Mouse (Mus musculus): ENCODE data around the gene Gstk1. TPM values are rescaled to one million over a fixed set of nuclear protein-coding genes. Genes with fewer than 3 reads are reported as not detected.

The Gstk1 gene
- total RNA-seq, 1 experiment, result 8.1 TPM

GRCm38 (mm10) chr6:42293327-42293726 lies 47.6 kb downstream of the Gstk1 start:
- H3K36me3 ChIP-seq (ENCODE audit: control insufficient read depth, insufficient read depth, low read length, poor library complexity, severe bottlenecking), result peaks cover 2% of the 10 kb centered on the region; the same call in 1 of the 2 replicates
- TF ChIP-seq ZNF384 (IDR thresholded peaks at IDR 0.05; ENCODE audit: low read depth, low read length) (no peak), HCFC1 (IDR thresholded peaks at IDR 0.05; ENCODE audit: borderline replicate concordance, insufficient read depth, low read length) (no peak), ZC3H11A (IDR thresholded peaks at IDR 0.05; ENCODE audit: borderline replicate concordance, low read depth, low read length) (no peak), CHD2 (IDR thresholded peaks at IDR 0.05; ENCODE audit: low read depth, low read length) (no peak), MAFK (IDR thresholded peaks at IDR 0.05; ENCODE audit: insufficient read depth, low read depth, low read length) (no peak)
- in situ Hi-C loops (cut with MboI; ENCODE audit: low sequenced_read_pairs in 2 of 2, unreplicated experiment in 2 of 2), result no loop called here
- no peak overlapping the region for H3K27ac ChIP-seq (ENCODE audit: insufficient read depth, low read depth, low read length, poor library complexity, severe bottlenecking)
- H3K9ac ChIP-seq (ENCODE audit: insufficient read depth, low read depth, low read length, poor library complexity, severe bottlenecking), result no peak overlapping the region
- H3K4me1 ChIP-seq (ENCODE audit: control insufficient read depth in 2 of 2, insufficient read depth in 2 of 2, low read length in 2 of 2, poor library complexity in 1 of 2), result no peaks in the 10 kb centered on the region
- no peak for DNase-seq (ENCODE audit: low read depth, low spot score)
- H3K9me3 ChIP-seq (ENCODE audit: control insufficient read depth, insufficient read depth, low read depth, low read length), result no peaks in the 10 kb centered on the region
- no peak overlapping the region for H3K4me3 ChIP-seq (ENCODE audit: insufficient read depth in 1 of 2, low read depth in 1 of 2, low read length in 2 of 2, poor library complexity in 1 of 2, severe bottlenecking in 1 of 2)

- no peak overlapping the region for H3K27ac ChIP-seq (ENCODE audit: insufficient read depth, low read depth, low read length, poor library complexity, severe bottlenecking)
- in situ Hi-C loops (cut with MboI; ENCODE audit: low sequenced_read_pairs in 2 of 2, unreplicated experiment in 2 of 2), result no loop called here
- TF ChIP-seq ZNF384 (IDR thresholded peaks at IDR 0.05; ENCODE audit: low read depth, low read length) (no peak), HCFC1 (IDR thresholded peaks at IDR 0.05; ENCODE audit: borderline replicate concordance, insufficient read depth, low read length) (no peak), CHD2 (IDR thresholded peaks at IDR 0.05; ENCODE audit: low read depth, low read length) (no peak), MAFK (IDR thresholded peaks at IDR 0.05; ENCODE audit: insufficient read depth, low read depth, low read length) (no peak), ZC3H11A (IDR thresholded peaks at IDR 0.05; ENCODE audit: borderline replicate concordance, low read depth, low read length) (no peak)
- DNase-seq (ENCODE audit: low read depth, low spot score), result no peak
- no peak overlapping the region for H3K4me3 ChIP-seq (ENCODE audit: insufficient read depth in 1 of 2, low read depth in 1 of 2, low read length in 2 of 2, poor library complexity in 1 of 2, severe bottlenecking in 1 of 2)
- peaks cover 5% of the 10 kb centered on the region; the same call in 1 of the 2 replicates for H3K36me3 ChIP-seq (ENCODE audit: control insufficient read depth, insufficient read depth, low read length, poor library complexity, severe bottlenecking)
- H3K9me3 ChIP-seq (ENCODE audit: control insufficient read depth, insufficient read depth, low read depth, low read length), result no peaks in the 10 kb centered on the region
- H3K9ac ChIP-seq (ENCODE audit: insufficient read depth, low read depth, low read length, poor library complexity, severe bottlenecking), result no peak overlapping the region
- H3K4me1 ChIP-seq (ENCODE audit: control insufficient read depth in 2 of 2, insufficient read depth in 2 of 2, low read length in 2 of 2, poor library complexity in 1 of 2), result no peaks in the 10 kb centered on the region
These were observed 49.9 kb downstream of the Gstk1 start for GRCm38 (mm10) chr6:42295549-42296094.

- H3K9me3 ChIP-seq (ENCODE audit: control insufficient read depth, insufficient read depth, low read depth, low read length), result no peaks in the 10 kb centered on the region
- no peak overlapping the region for H3K9ac ChIP-seq (ENCODE audit: insufficient read depth, low read depth, low read length, poor library complexity, severe bottlenecking)
- no peak overlapping the region for H3K4me3 ChIP-seq (ENCODE audit: insufficient read depth in 1 of 2, low read depth in 1 of 2, low read length in 2 of 2, poor library complexity in 1 of 2, severe bottlenecking in 1 of 2)
- H3K36me3 ChIP-seq (ENCODE audit: control insufficient read depth, insufficient read depth, low read length, poor library complexity, severe bottlenecking), result peaks cover 3% of the 10 kb centered on the region; the same call in 1 of the 2 replicates
- in situ Hi-C loops (cut with MboI; ENCODE audit: low sequenced_read_pairs in 2 of 2, unreplicated experiment in 2 of 2), result no loop called here
- DNase-seq (ENCODE audit: low read depth, low spot score), result no peak
- no peaks in the 10 kb centered on the region for H3K4me1 ChIP-seq (ENCODE audit: control insufficient read depth in 2 of 2, insufficient read depth in 2 of 2, low read length in 2 of 2, poor library complexity in 1 of 2)
- no peak overlapping the region for H3K27ac ChIP-seq (ENCODE audit: insufficient read depth, low read depth, low read length, poor library complexity, severe bottlenecking)
- TF ChIP-seq ZNF384 (IDR thresholded peaks at IDR 0.05; ENCODE audit: low read depth, low read length) (no peak), HCFC1 (IDR thresholded peaks at IDR 0.05; ENCODE audit: borderline replicate concordance, insufficient read depth, low read length) (no peak), MAFK (IDR thresholded peaks at IDR 0.05; ENCODE audit: insufficient read depth, low read depth, low read length) (no peak), CHD2 (IDR thresholded peaks at IDR 0.05; ENCODE audit: low read depth, low read length) (no peak), ZC3H11A (IDR thresholded peaks at IDR 0.05; ENCODE audit: borderline replicate concordance, low read depth, low read length) (no peak)
These were observed 53.6 kb downstream of the Gstk1 start for GRCm38 (mm10) chr6:42299362-42299761.

Other genes starting within 250 kb of the Gstk1 start
- not detected in 2 replicates for gene Sva, start 207.5 kb upstream of the Gstk1 start, total RNA-seq (2012; rRNA removed)
- not detected in 2 replicates for gene Tas2r139, start 105.0 kb upstream of the Gstk1 start, total RNA-seq (2012; rRNA removed)
- not detected in 2 replicates for gene Tas2r144, start 30.6 kb upstream of the Gstk1 start, total RNA-seq (2012; rRNA removed)
- gene Tmem139, start 16.0 kb downstream of the Gstk1 start, total RNA-seq (2012; rRNA removed), result 1.3 and 1.6 TPM in 2 replicates
- gene Casp2, start 19.1 kb downstream of the Gstk1 start, total RNA-seq (2012; rRNA removed), result 34.8 and 51.6 TPM in 2 replicates
- gene Clcn1, start 40.8 kb downstream of the Gstk1 start, total RNA-seq (2012; rRNA removed), result 1.2 and 2.9 TPM in 2 replicates
- gene Fam131b, start 78.7 kb downstream of the Gstk1 start, total RNA-seq (2012; rRNA removed), result 0.74 and 1.3 TPM in 2 replicates
- gene Zyx, start 103.7 kb downstream of the Gstk1 start, total RNA-seq (2012; rRNA removed), result 20.3 and 46.0 TPM in 2 replicates
- 24.1 and 37.6 TPM in 2 replicates for gene Epha1, start 127.3 kb downstream of the Gstk1 start, total RNA-seq (2012; rRNA removed)
- not detected in 2 replicates for gene Tas2r143, start 154.3 kb downstream of the Gstk1 start, total RNA-seq (2012; rRNA removed)
- gene Tas2r135, start 159.5 kb downstream of the Gstk1 start, total RNA-seq (2012; rRNA removed), result not detected in 2 replicates
- not detected in 2 replicates for gene Tas2r126, start 188.6 kb downstream of the Gstk1 start, total RNA-seq (2012; rRNA removed)
- gene Olfr458, start 219.3 kb downstream of the Gstk1 start, total RNA-seq (2012; rRNA removed), result not detected in 2 replicates
- not detected in 2 replicates for gene Olfr457, start 230.4 kb downstream of the Gstk1 start, total RNA-seq (2012; rRNA removed)
- gene Olfr456, start 241.3 kb downstream of the Gstk1 start, total RNA-seq (2012; rRNA removed), result not detected in 2 replicates